Mouse (Mus musculus) olfactory bulb, adult 2 months (tissue): ENCODE data around the gene Zfp523.

ENCODE experiments used
- CTCF ChIP-seq: fragments of 200-500 bp; IDR thresholded peaks from 2 replicates; pipeline ENCODE4 v1.5.1; 2012; ENCODE audit warnings: low read depth, mild to moderate bottlenecking, low read length, moderate library complexity; ENCODE audit not compliant: insufficient read depth
- POLR2A ChIP-seq: fragments of 200-500 bp; IDR thresholded peaks from 2 replicates; pipeline ENCODE4 v1.6.1; 2012; ENCODE audit warnings: mild to moderate bottlenecking, low read depth, low read length, moderate library complexity; ENCODE audit not compliant: insufficient read depth

GRCm38 (mm10) chr17:28131156-28131555, 45.8 kb upstream of the Zfp523 start:
- TF ChIP-seq POLR2A (no peak), CTCF (no peak)
